Mouse (Mus musculus) myocyte (in vitro differentiated cells): ENCODE results near the gene Ccl2.

Experiments
- CEBPB ChIP-seq: IDR thresholded peaks from 2 replicates; pipeline ENCODE4 v1.6.1; 2011; ENCODE audit warnings: mild to moderate bottlenecking, moderate library complexity; ENCODE audit not compliant: poor library complexity, insufficient read depth, severe bottlenecking
- E2F4 ChIP-seq: IDR thresholded peaks from one replicate; pipeline ENCODE4 v1.6.1; 2011; ENCODE audit warnings: mild to moderate bottlenecking, control low read depth, moderate library complexity; ENCODE audit not compliant: insufficient read depth
- MAX ChIP-seq: IDR thresholded peaks from one replicate; pipeline ENCODE4 v1.6.1; 2011; ENCODE audit warnings: low read depth, mild to moderate bottlenecking, control low read depth
- MYOG ChIP-seq, 3 experiments: IDR thresholded peaks; one replicate each; pipeline ENCODE4 v1.6.1; 2011; ENCODE audit warnings: control low read depth in 2 of 3, low read depth in 2 of 3, mild to moderate bottlenecking in 2 of 3; ENCODE audit not compliant: insufficient read length in 2 of 3, control insufficient read depth in 1 of 3, insufficient read depth in 1 of 3
- POLR2A ChIP-seq: IDR thresholded peaks from one replicate; pipeline ENCODE4 v1.6.1; 2011; ENCODE audit warnings: low read depth, mild to moderate bottlenecking, control low read depth, moderate library complexity; ENCODE audit not compliant: insufficient read length
- POLR2AphosphoS2 ChIP-seq: IDR thresholded peaks from one replicate; pipeline ENCODE4 v1.6.1; 2011; ENCODE audit warnings: low read depth, control low read depth; ENCODE audit not compliant: insufficient read length
- REST ChIP-seq: IDR thresholded peaks from one replicate; pipeline ENCODE4 v1.6.1; 2011; ENCODE audit warnings: mild to moderate bottlenecking, control low read depth, moderate library complexity; ENCODE audit not compliant: insufficient read depth, insufficient read length
- SRF ChIP-seq: IDR thresholded peaks from one replicate; pipeline ENCODE4 v1.6.1; 2011; ENCODE audit warnings: low read depth; ENCODE audit not compliant: control insufficient read depth, insufficient read length
- TCF12 ChIP-seq: IDR thresholded peaks from one replicate; pipeline ENCODE4 v1.6.1; 2011; ENCODE audit warnings: mild to moderate bottlenecking, control low read depth; ENCODE audit not compliant: poor library complexity, insufficient read depth, severe bottlenecking
- USF1 ChIP-seq: IDR thresholded peaks from one replicate; pipeline ENCODE4 v1.6.1; 2011; ENCODE audit warnings: low read depth, mild to moderate bottlenecking, control low read depth, moderate library complexity

GRCm38 (mm10) chr11:82000581-82000980 lies 34.8 kb upstream of the Ccl2 start:
- TF ChIP-seq CEBPB (no peak), MYOG (IDR thresholded peaks at IDR 0.05; ENCODE audit: control insufficient read depth in 1 of 3, insufficient read depth in 1 of 3, insufficient read length in 2 of 3, low read depth in 2 of 3) (no peak), POLR2A (no peak), TCF12 (no peak), SRF (no peak), USF1 (no peak), MAX (no peak), E2F4 (no peak), REST (no peak), POLR2AphosphoS2 (no peak)
